Mouse (Mus musculus): ENCODE results near the gene Scube1.

Scube1 gene

DNA sequence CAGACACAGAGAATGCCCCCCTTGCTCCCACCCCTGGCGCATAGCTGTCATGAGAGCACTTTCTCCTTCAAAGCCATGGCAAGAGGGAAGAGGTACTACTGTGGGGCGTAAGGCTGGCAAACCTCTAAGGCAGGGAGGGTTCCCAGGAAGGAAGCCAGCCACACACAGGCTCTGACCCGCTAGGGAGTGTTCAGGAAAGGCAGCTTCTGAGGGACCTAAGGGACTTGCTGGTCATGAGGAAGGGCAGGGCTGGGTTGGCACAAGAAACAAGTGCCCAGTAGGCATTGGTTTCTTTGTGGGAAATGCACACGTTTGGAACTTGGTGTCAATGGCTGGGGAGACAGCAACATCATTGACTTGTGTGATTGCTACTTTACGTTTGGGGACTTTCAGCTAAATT, 158.8 kb downstream of the Scube1 start:
- no peak for DNase-seq (ENCODE audit: low spot score in 2 of 2)

DNA sequence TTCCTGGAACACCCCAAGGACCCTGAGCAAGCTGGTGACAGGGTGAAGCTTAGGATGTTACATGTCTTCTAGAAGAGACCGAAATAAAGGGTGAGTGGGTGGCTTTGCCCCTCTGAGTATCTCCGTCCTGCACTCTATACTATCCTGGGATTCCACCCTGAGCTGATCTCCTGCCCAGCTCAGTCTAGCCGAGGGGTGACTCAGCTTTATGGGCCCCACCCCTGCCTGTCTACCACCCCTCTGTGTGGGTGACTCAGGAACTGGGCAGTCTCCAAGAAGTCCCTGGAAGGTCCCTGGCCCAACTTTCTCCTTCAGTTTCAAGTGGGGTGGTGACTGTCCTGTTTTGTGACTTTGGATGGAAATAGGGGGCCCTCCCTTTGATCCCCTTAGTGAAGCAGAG, 159.4 kb downstream of the Scube1 start:
- peak; percentile 52 to 70 for DNase-seq (ENCODE audit: low spot score in 2 of 2)

DNA sequence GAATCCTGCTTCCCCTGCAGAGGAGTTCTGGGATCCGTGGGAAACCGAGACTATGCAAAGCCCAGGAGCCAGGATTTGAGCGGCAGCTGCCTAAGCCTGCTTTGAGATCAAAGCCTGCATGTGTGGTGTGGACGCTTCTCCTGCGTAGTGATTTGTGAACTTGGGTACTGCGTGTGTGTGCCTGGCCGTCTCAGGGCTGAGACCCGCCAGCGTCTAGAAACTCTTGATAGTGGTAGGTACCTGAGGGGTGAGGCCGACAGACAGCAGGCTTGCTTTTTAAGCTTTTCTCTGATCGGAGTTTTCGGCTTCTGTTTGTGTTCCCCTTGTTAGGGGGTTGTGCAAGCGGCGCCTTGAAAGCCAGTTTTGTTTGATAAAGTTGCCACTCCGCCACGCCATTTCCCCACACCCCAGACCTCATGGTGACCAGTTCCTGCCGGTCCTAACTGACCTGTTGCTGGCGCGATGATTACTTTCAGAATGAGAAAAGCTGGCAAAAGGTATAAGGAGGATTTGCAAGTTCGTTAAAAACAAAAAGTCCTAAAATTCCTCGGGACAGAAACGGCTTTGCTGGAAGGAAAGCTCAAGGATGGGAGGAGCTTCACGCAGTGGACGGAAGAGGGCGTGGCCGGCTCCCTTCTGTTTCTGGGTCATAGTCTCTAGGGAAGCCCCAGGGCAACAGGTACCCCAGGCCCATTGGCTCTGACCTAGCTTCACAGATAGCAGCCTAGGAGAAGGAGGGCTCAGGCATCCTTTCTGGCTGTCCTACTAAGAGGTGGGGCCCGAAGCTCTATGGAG, 160.8 kb downstream of the Scube1 start:
- DNase-seq (ENCODE audit: low spot score in 2 of 2), result peak; percentile 49 to 61

DNA sequence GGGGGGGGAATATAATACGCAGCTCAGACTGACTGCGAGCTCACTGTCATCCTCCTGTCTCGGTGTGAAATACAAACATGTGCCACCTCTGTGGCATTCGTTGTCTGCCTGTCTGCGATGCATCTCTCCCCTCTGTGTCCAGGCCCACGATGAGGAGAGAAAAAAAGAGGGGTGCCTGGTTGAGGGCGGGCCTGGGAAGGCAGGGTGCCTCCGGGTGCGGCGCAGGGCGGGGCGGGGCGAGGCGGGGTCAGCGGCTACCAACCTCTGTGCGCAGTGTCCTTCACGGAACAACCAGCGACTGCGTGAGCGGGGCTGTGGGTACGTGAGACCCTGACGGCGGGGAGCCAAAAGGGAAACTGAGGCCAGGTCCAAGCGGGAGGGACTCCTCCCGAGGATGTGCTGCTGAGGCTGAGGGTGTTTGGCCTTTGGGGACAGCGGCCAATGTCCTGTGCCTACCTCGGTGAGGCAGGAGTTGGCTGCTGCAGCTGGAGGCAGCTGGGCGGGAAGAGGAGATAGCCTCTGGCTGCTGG, 161.4 kb downstream of the Scube1 start, which contains the start of the genes Tspo and Mcat:
Tspo (plus strand) TSS at position 266 of the 530 bp plus-strand sequence.
Mcat (minus strand) TSS at position 461 of the 530 bp plus-strand sequence.
- peak; percentile 73 to 79 for DNase-seq (ENCODE audit: low spot score in 2 of 2)

DNA sequence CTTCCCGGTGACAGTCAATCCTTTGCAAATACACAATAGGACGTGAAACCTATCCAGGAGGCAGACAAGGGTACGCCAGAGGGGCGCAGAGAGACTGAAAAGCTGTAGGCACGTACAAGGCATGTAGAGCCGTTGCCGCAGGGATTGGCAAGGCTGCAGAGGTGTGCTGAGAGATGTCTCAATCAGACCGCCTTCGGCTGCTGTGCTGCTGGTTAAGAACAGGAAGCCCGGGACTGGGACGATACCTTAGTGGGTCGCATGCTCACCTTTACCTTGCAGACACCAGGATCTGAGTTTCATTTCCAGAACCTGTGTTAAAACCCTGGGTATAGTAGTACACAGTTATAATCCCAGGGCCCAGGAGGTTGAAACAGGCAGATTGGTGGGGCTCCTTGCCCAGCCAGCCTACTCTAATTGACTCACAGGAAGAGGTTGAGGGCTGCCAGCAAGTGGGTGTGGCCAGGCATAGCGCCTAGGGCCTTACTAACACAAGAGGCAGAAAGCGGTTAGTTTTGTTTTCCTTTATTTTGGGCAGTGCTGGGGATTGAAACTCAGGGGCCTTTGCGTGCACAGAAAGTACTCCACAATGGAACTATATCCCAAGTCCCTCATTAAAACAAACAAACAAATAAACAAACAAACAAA, 162.1 kb downstream of the Scube1 start:
- peak; percentile 84 to 92 for DNase-seq (ENCODE audit: low spot score in 2 of 2)

DNA sequence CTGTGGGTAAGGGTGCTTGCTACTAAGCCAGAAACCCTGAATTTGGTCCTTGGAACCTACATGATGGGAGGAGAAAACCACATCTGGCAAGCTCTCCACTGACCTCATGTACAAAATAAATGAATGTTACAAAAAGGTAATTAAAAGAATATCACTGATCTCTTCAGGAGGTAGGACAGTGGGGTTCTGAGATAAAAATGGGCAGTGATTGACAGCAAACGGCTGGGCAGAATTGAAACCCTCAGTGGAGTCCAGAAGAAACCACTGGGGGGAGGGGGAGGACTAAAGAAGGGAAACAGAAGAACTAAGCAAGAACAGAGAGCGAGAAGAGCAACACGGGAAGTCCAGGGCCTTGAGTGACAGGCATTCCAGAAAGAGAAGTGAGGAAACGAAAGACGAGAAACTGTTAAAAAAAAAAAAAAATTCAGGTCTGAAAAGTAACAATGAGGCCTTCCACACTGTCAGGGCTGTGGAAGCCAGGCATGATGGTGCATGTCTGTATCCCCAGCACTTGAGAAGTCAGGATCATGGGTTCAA, 163.8 kb downstream of the Scube1 start:
- no peak for DNase-seq (ENCODE audit: low spot score in 2 of 2)

DNA sequence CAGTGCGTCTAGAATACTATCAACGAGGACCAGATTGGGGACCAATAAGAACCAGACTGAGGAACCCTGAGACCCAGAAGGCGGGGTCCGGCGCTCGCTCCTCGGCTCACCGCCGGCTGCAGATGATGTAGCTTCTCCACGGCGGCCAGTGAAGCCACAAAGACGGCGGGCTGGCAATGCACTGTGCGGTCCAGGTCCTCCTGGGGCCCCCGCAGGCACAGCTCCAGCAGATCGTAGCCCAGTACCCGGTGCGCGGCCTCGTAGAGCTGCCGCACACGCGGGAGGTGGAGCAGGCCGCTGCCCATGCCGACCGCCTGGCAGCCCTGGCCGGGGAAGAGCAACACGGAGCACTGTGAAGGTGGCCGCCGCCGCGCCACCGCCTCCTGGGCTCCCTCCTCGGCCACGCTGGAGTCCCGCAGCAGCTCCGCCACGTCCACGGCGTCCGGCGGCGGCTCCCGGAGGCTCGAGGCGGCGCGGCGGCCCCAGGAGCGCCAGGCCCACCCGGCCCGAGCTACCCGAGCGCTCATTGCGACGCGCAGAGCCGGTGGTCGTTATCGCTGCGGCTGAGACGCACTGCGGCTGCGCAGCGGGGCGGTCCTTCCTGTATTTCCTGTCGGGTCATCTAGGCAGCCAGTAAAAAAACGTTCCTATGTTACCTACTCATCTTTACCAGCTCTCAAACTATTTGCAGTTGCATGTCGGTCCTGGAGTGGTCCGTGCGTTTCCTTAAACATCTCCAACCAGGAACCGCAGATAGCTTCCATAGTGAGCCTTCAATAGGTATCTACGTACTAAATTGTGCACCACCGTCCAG, 169.5 kb downstream of the Scube1 start:
- DNase-seq (ENCODE audit: low spot score in 2 of 2), result peak; percentile 75 to 81

All from urinary bladder, postnatal 36 days (tissue).